Mouse (Mus musculus) hindbrain, embryonic 14.5 days (tissue): ENCODE measurements around the gene Myo3b. TPM values are rescaled to one million over a fixed set of nuclear protein-coding genes. Genes with fewer than 3 reads are reported as not detected.
"Not testable (repeated sequence)": the region's sequence is repeated elsewhere in the genome, so short reads cannot be mapped to it uniquely, and the experiment has no call there.

Source experiments
- ATAC-seq: fragments of 200-750 bp; cut with Nextera tagmentation; 2 replicates; pipeline ENCODE4 v1.8.0; 2017; ENCODE audit warnings: moderate number of reproducible peaks, mild to moderate bottlenecking, moderate TSS enrichment, moderate library complexity; ENCODE audit not compliant: low FRiP score
- DNase-seq: peaks from one replicate; pipeline ENCODE4 v3.0.0-alpha.2; 2015; ENCODE audit warnings: low spot score
- H3K27ac ChIP-seq: fragments of 300-500 bp; sonication (generic); 2 replicates; pipeline ENCODE4 v1.5.1; 2014; ENCODE audit warnings: mild to moderate bottlenecking, moderate library complexity
- H3K27me3 ChIP-seq: fragments of 300-500 bp; sonication (generic); 2 replicates; pipeline ENCODE4 v1.6.1; 2014; ENCODE audit warnings: mild to moderate bottlenecking, low read length, mixed read lengths; ENCODE audit not compliant: control insufficient read depth, insufficient read depth
- H3K36me3 ChIP-seq: fragments of 300-500 bp; sonication (generic); replicated peaks from 2 replicates; pipeline ENCODE4 v1.6.1; 2014; ENCODE audit not compliant: control insufficient read depth, insufficient read depth
- H3K4me1 ChIP-seq: fragments of 300-500 bp; sonication (generic); replicated peaks from 2 replicates; pipeline ENCODE4 v1.6.1; 2014; ENCODE audit warnings: antibody characterized with exemption, low read length, mixed read lengths; ENCODE audit not compliant: control insufficient read depth, insufficient read depth
- H3K4me2 ChIP-seq: fragments of 300-500 bp; sonication (generic); replicated peaks from 2 replicates; pipeline ENCODE4 v1.6.1; 2014; ENCODE audit warnings: mild to moderate bottlenecking, moderate library complexity
- H3K4me3 ChIP-seq: fragments of 300-500 bp; sonication (generic); replicated peaks from 2 replicates; pipeline ENCODE4 v1.5.1; 2014; ENCODE audit warnings: mild to moderate bottlenecking, low read length
- H3K9ac ChIP-seq: fragments of 300-500 bp; sonication (generic); 2 replicates; pipeline ENCODE4 v1.6.1; 2014
- H3K9me3 ChIP-seq: fragments of 300-500 bp; sonication (generic); 2 replicates; pipeline ENCODE4 v1.6.1; 2016; ENCODE audit warnings: low read length; ENCODE audit not compliant: control insufficient read depth
- WGBS: fragments of 180-500 bp; shearing (Covaris S2); extraction: QIAGEN DNeasy Blood & Tissue Kit; methylation state at CpG from one replicate; pipeline ENCODE4 v1.1.7; 2014; 5-methylcytosine and 5-hydroxymethylcytosine counted together
- polyA plus RNA-seq: library from polyadenylated mRNA; unstranded; fragments of >200 nt; fragmentation: Nextera tagmentation; extraction: Ambion mirVana; gene quantifications from 2 replicates; pipeline ENCODE4 v1.2.1, GENCODE M21; 2014

The Myo3b gene
- polyA plus RNA-seq, 1 experiment from 2014 or later, result 0.27 TPM

DNA sequence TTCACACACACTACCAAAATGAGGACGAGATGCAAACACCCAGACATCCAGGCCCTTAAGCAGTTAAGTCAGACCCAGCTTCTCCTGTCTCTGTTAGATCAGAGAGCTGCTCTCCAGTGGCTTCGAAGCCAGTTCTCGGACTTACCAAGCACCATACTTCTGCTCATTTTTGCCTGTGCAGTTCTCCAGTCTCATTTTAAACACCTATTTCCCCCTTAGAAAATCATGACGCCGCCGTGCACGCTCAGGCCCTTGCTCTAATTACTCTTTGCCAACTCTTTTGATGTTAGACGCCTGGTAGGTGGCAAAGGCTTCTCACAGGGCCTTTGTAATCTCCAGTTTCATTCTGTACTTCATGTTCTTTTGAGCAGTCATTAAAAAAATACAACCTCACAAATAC lies 179.5 kb downstream of the Myo3b start:
- Histone ChIP-seq H3K4me1 (no peaks in the 10 kb centered on the region), H3K27ac (no peak overlapping the region), H3K4me2 (no peak overlapping the region), H3K4me3 (no peak overlapping the region), H3K27me3 (no peaks in the 10 kb centered on the region), H3K9ac (no peak overlapping the region), H3K36me3 (no peaks in the 10 kb centered on the region), H3K9me3 (no peaks in the 10 kb centered on the region)
- 74% methylated on average over 8 of the region's 8 CpGs for WGBS
- DNase-seq, result no peak
- ATAC-seq, result no peak

DNA sequence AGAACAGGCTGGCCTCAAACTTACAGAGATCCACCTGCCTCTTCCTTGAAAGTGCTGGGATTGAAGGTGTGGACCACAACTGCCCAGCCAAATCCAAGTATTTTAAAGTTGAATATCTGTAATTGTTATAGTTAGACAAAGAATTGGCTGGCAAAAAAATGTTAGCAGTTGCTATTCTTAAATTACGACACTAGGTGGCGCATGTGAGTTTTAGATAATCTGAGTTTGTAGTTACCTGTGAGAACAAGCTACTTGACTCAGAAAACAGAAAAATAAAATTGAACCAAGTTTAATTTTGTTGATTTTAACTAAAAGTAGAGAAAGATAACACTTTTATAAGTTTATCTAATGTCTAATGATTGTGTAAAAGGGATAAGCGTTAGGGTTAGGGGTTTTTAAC lies 187.8 kb downstream of the Myo3b start:
- peak; percentile 86 for DNase-seq
- Histone ChIP-seq H3K4me1 (no peaks in the 10 kb centered on the region), H3K27ac (no peak overlapping the region), H3K9me3 (no peaks in the 10 kb centered on the region), H3K4me2 (no peak overlapping the region), H3K4me3 (no peak overlapping the region), H3K9ac (no peak overlapping the region), H3K27me3 (no peaks in the 10 kb centered on the region), H3K36me3 (no peaks in the 10 kb centered on the region)
- no peak for ATAC-seq
- WGBS, result 13% methylated on average over 3 of the region's 3 CpGs

DNA sequence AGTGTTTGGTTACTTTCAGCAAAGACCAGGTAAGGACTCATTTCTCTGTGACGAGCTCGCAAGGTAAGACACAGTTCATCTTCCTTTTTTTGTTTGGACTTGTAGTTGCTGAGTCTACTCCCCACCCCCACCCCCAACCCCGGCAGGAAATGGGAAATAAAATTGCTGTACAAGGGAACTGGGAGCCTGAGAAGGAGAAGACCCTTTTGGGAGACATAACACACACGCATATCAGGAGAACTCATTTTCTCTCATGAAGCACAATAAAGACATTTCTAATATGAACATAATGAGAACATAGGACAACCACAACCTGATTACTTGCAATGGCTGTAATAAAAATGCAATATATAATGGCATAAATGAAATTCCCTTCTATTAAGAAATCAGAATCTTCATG lies 195.5 kb downstream of the Myo3b start:
- not testable (repeated sequence) for H3K4me1 ChIP-seq, ATAC-seq, H3K4me2 ChIP-seq, DNase-seq, H3K9me3 ChIP-seq, H3K27me3 ChIP-seq, H3K4me3 ChIP-seq, H3K9ac ChIP-seq, H3K36me3 ChIP-seq, H3K27ac ChIP-seq
- 90% methylated on average over 3 of the region's 4 CpGs for WGBS

DNA sequence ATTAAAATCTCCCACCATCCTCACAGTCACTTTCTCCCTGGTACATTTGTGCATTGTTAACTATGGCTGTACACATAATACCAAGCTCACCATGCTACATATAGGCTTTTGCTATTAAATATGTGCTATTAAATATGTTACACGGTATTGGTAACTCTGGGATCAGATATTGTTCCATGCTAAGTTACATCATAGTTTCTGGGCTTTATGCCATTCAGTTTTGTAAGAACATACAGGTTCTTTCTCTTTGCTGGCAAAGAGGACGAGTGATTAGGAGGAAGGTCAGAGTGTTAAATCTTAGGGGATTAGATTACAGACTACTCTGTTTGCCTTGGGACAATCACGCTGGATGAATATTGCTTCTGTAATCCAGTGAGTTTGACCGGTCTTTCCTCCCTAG lies 207.1 kb downstream of the Myo3b start:
- ATAC-seq, result no peak
- Histone ChIP-seq H3K9me3 (no peaks in the 10 kb centered on the region), H3K36me3 (no peaks in the 10 kb centered on the region), H3K9ac (no peak overlapping the region), H3K27me3 (no peaks in the 10 kb centered on the region), H3K4me2 (no peak overlapping the region), H3K4me3 (no peak overlapping the region), H3K4me1 (no peaks in the 10 kb centered on the region), H3K27ac (no peak overlapping the region)
- 79% methylated on average over 4 of the region's 4 CpGs for WGBS
- no peak for DNase-seq

DNA sequence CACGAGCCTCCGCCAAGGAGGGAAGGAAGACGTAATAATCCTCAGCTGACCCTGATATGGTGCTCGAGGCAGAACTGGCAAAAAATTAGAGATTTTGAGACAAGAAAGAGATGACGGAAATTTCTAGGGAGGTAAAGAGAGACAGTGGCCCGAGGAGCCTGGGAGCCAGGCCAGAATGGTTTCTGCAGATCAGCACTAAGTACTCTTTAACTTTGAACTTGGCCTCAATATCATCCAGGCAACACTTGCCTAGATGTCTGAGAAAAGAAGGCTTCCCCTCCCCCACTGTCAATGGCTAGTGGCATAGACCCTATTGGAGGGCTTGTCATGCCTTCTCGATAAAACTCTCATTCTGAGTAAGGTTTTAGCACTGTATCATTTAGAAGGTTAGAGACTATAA lies 209.7 kb downstream of the Myo3b start:
- no peak overlapping the region for H3K4me3 ChIP-seq
- no peak for ATAC-seq
- H3K27me3 ChIP-seq, result no peaks in the 10 kb centered on the region
- H3K4me2 ChIP-seq, result no peak overlapping the region
- no peak overlapping the region for H3K27ac ChIP-seq
- H3K9me3 ChIP-seq, result no peaks in the 10 kb centered on the region
- no peak for DNase-seq
- no peak overlapping the region for H3K9ac ChIP-seq
- no peaks in the 10 kb centered on the region for H3K36me3 ChIP-seq
- 92% methylated on average over 7 of the region's 7 CpGs for WGBS
- no peaks in the 10 kb centered on the region for H3K4me1 ChIP-seq

DNA sequence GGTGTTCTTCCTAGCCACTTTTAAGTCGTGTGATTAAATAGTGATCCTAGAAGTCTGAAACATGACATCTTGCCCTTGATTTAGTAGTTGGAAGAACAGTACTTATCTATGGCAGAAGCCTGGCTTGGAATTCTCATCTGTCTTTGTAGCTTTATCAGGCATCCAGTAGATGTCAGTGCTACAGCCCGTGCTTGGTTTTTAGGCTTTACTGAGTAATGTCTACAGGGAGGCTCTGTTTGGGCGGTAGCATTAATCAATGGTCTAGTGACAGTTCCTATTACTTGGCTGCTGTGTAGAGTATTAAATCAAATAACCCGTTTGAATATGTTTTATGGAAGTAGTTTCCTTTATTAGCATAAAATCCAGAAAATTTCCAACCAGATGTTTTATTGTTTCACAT lies 210.9 kb downstream of the Myo3b start:
- Histone ChIP-seq H3K4me3 (no peak overlapping the region), H3K4me1 (no peaks in the 10 kb centered on the region), H3K4me2 (no peak overlapping the region), H3K9ac (no peak overlapping the region), H3K36me3 (no peaks in the 10 kb centered on the region), H3K27me3 (no peaks in the 10 kb centered on the region), H3K9me3 (no peaks in the 10 kb centered on the region), H3K27ac (no peak overlapping the region)
- WGBS, result 61% methylated on average over 4 of the region's 4 CpGs
- ATAC-seq (no peak), DNase-seq (peak; percentile 34)

DNA sequence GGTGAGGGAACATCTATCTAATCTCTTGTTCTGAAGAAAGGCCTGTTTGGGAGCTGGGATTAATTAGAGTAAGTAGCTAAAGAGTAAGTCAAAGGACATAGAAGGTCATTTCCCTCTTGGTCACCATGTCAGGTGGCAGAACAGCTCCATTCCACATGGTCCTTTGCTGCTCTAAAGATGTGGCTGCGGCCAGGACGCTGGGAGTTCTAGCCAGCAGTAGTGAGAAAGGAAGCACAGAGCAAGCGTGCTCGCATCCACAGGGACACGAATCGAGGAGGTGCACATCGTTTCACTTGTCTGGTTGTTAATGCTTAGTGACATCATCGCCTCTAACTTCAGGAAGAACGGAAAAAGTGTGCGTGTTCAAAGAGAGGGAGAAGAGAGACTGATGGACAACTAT lies 212.3 kb downstream of the Myo3b start:
- ATAC-seq (no peak), DNase-seq (no peak)
- H3K9ac ChIP-seq, result no peak overlapping the region
- H3K9me3 ChIP-seq, result no peaks in the 10 kb centered on the region
- no peak overlapping the region for H3K4me2 ChIP-seq
- WGBS, result 92% methylated on average over 10 of the region's 10 CpGs
- no peaks in the 10 kb centered on the region for H3K4me1 ChIP-seq
- H3K27me3 ChIP-seq, result no peaks in the 10 kb centered on the region
- no peak overlapping the region for H3K27ac ChIP-seq
- no peaks in the 10 kb centered on the region for H3K36me3 ChIP-seq
- H3K4me3 ChIP-seq, result no peak overlapping the region

DNA sequence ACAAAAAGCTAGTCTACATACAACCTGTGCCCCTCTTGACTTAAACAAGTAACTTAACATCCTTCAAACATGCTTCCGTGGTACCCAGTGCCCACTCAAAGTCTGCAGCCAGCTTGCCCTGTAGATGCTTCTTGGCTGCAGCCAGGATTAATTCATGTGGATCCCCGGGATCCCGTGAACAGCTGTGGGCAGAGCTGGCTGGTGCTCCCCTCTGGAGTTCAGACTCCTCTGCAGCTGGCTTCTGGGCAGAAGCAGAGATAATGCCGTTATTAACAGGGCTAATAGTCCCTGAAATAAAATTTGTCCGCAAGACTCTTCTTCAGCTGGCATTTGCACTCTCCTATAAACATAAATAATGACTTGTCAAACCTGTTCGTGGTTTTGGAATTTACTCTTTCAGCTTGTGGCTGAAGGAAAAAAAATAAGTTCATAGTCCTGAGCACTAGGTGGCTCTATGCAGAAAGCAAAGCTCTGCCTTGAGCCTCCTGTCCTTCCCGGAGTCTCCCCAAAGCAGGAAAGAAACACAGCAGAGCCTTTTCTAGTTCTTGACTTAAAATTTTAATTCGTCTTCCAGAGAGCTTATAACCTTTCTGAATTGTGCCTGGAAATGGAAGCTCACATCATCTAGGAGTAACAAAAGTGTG lies 220.6 kb downstream of the Myo3b start:
- H3K27me3 ChIP-seq, result no peaks in the 10 kb centered on the region
- H3K36me3 ChIP-seq, result no peaks in the 10 kb centered on the region
- peaks cover 17% of the 10 kb centered on the region; the same call in 1 of the 2 replicates for H3K4me1 ChIP-seq
- no peak overlapping the region for H3K4me2 ChIP-seq
- no peaks in the 10 kb centered on the region for H3K9me3 ChIP-seq
- no peak overlapping the region for H3K4me3 ChIP-seq
- no peak overlapping the region for H3K9ac ChIP-seq
- no peak overlapping the region for H3K27ac ChIP-seq
- ATAC-seq (peak; percentile 48; the same call in 1 of the 2 replicates), DNase-seq (peak; percentile 70)
- WGBS, result 26% methylated on average over 8 of the region's 8 CpGs

DNA sequence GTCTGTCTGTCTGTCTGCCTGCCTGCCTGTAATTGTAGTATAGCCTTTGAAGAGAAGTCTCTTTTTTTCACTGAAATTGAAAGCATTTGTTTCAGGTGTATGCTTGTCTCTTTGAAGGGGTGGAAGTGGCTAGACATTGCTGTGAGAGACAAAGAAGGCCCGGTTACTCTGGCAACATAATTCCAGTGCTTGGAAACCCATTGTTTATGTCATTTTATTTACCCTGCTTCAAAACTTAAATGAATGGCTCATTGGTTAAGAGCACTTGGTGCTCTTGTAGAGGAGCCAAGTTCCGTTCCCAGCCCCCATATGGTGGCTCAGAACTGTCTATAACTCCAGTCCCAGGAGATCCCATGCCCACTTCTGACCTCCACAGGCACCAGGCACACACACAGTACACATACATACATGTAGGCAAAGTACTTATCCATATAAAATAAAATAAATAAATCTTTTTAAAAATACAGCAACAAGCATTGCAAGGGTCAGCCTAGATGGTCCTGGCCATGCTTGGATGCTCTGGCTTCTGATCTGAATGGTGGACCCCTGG lies 221.8 kb downstream of the Myo3b start:
- H3K4me2 ChIP-seq, result no peak overlapping the region
- H3K4me3 ChIP-seq, result no peak overlapping the region
- WGBS, result 33% methylated on average over 2 of the region's 2 CpGs
- no peaks in the 10 kb centered on the region for H3K9me3 ChIP-seq
- H3K27me3 ChIP-seq, result no peaks in the 10 kb centered on the region
- no peak for DNase-seq
- no peaks in the 10 kb centered on the region for H3K36me3 ChIP-seq
- no peak overlapping the region for H3K9ac ChIP-seq
- no peak for ATAC-seq
- no peak overlapping the region for H3K27ac ChIP-seq
- peaks cover 17% of the 10 kb centered on the region; the same call in 1 of the 2 replicates for H3K4me1 ChIP-seq
